Mouse (Mus musculus) liver, embryonic 12.5 days (tissue): Measurements from ENCODE around the gene Drg1. TPM values are rescaled to one million over a fixed set of nuclear protein-coding genes. Genes with fewer than 3 reads are reported as not detected.
"Not testable (repeated sequence)": the region's sequence is repeated elsewhere in the genome, so short reads cannot be mapped to it uniquely, and the experiment has no call there.

Experiments
- ATAC-seq: fragments of 200-750 bp; cut with Nextera tagmentation; 2 replicates; pipeline ENCODE4 v1.8.0; 2017; ENCODE audit warnings: moderate number of reproducible peaks, mild to moderate bottlenecking, moderate library complexity
- H3K27ac ChIP-seq: fragments of 300-500 bp; sonication (generic); 2 replicates; pipeline ENCODE4 v1.5.1; 2016; ENCODE audit warnings: mild to moderate bottlenecking
- H3K27me3 ChIP-seq: fragments of 300-500 bp; sonication (generic); replicated peaks from 2 replicates; pipeline ENCODE4 v1.6.1; 2016; ENCODE audit warnings: mild to moderate bottlenecking, moderate library complexity
- H3K36me3 ChIP-seq: fragments of 300-500 bp; sonication (generic); 2 replicates; pipeline ENCODE4 v1.6.1; 2016; ENCODE audit warnings: mild to moderate bottlenecking, moderate library complexity
- H3K4me1 ChIP-seq: fragments of 300-500 bp; sonication (generic); 2 replicates; pipeline ENCODE4 v1.6.1; 2016
- H3K4me2 ChIP-seq: fragments of 300-500 bp; sonication (generic); 2 replicates; pipeline ENCODE4 v1.6.1; 2016; ENCODE audit warnings: mild to moderate bottlenecking, moderate library complexity
- H3K4me3 ChIP-seq: fragments of 300-500 bp; sonication (generic); 2 replicates; pipeline ENCODE4 v1.5.1; 2016; ENCODE audit warnings: mild to moderate bottlenecking, moderate library complexity
- H3K9ac ChIP-seq: fragments of 300-500 bp; sonication (generic); 2 replicates; pipeline ENCODE4 v1.6.1; 2016; ENCODE audit warnings: mild to moderate bottlenecking, moderate library complexity
- H3K9me3 ChIP-seq: fragments of 300-500 bp; sonication (generic); replicated peaks from 2 replicates; pipeline ENCODE4 v1.6.1; 2016; ENCODE audit warnings: mild to moderate bottlenecking, moderate library complexity
- WGBS: fragments of 180-500 bp; shearing (Covaris S2); methylation state at CpG from one replicate; pipeline ENCODE4 v1.1.7; 2016; ENCODE audit not compliant: insufficient replicate concordance; 5-methylcytosine and 5-hydroxymethylcytosine counted together
- polyA plus RNA-seq: library from polyadenylated mRNA; unstranded; fragments of >200 nt; fragmentation: Nextera tagmentation; extraction: Ambion mirVana; gene quantifications from 2 replicates; pipeline ENCODE4 v1.2.1, GENCODE M21; 2016

The Drg1 gene
- polyA plus RNA-seq, 1 experiment from 2014 or later: 169 TPM

- H3K9ac ChIP-seq, H3K4me2 ChIP-seq, H3K27me3 ChIP-seq, ATAC-seq, H3K27ac ChIP-seq, H3K4me3 ChIP-seq, H3K36me3 ChIP-seq, H3K4me1 ChIP-seq: not testable (repeated sequence)
- 77% methylated on average over 2 of the region's 3 CpGs for WGBS
- peaks cover 13% of the 10 kb centered on the region for H3K9me3 ChIP-seq
Observed at GRCm38 (mm10) chr11:3156991-3157390, 109.2 kb downstream of the Drg1 start.

GRCm38 (mm10) chr11:3153666-3154397 is 112.4 kb downstream of the Drg1 start:
- ATAC-seq: peak; percentile 31
- 73% methylated on average over 1 of the region's 1 CpGs for WGBS
- H3K9ac ChIP-seq, H3K4me1 ChIP-seq, H3K27ac ChIP-seq, H3K4me3 ChIP-seq, H3K27me3 ChIP-seq, H3K4me2 ChIP-seq: not testable (repeated sequence)
- Histone ChIP-seq H3K9me3 (peaks cover 13% of the 10 kb centered on the region), H3K36me3 (peaks cover 14% of the 10 kb centered on the region)

GRCm38 (mm10) chr11:3151358-3151757 is 114.9 kb downstream of the Drg1 start:
- 79% methylated on average over 4 of the region's 4 CpGs for WGBS
- H3K27ac ChIP-seq: not testable (repeated sequence)

GRCm38 (mm10) chr11:3150677-3151003 is 115.6 kb downstream of the Drg1 start:
- H3K9me3 ChIP-seq, H3K4me2 ChIP-seq, H3K27me3 ChIP-seq, H3K4me3 ChIP-seq, H3K27ac ChIP-seq, H3K9ac ChIP-seq, H3K4me1 ChIP-seq: not testable (repeated sequence)
- H3K36me3 ChIP-seq: peaks cover 14% of the 10 kb centered on the region
- ATAC-seq: peak; percentile 9; the same call in 1 of the 2 replicates
- 94% methylated on average over 12 of the region's 12 CpGs for WGBS

More at GRCm38 (mm10) chr11:3151358-3151757, 114.9 kb downstream of the Drg1 start:
- ATAC-seq, H3K9ac ChIP-seq, H3K4me1 ChIP-seq, H3K9me3 ChIP-seq, H3K4me3 ChIP-seq, H3K4me2 ChIP-seq, H3K27me3 ChIP-seq: not testable (repeated sequence)
- H3K36me3 ChIP-seq: peaks cover 14% of the 10 kb centered on the region

GRCm38 (mm10) chr11:3150003-3150676 is 116.1 kb downstream of the Drg1 start:
- WGBS: 89% methylated on average over 24 of the region's 24 CpGs
- not testable (repeated sequence) for H3K27ac ChIP-seq, H3K4me3 ChIP-seq, H3K9me3 ChIP-seq, H3K4me2 ChIP-seq, ATAC-seq, H3K4me1 ChIP-seq, H3K9ac ChIP-seq, H3K27me3 ChIP-seq
- H3K36me3 ChIP-seq: peaks cover 14% of the 10 kb centered on the region

- not testable (repeated sequence) for H3K27ac ChIP-seq, H3K4me1 ChIP-seq, ATAC-seq, H3K27me3 ChIP-seq, H3K9me3 ChIP-seq, H3K4me2 ChIP-seq, H3K4me3 ChIP-seq, H3K9ac ChIP-seq
- peaks cover 14% of the 10 kb centered on the region for H3K36me3 ChIP-seq
- WGBS: 96% methylated on average over 4 of the region's 4 CpGs
Observed at GRCm38 (mm10) chr11:3149471-3149870, 116.7 kb downstream of the Drg1 start.

- H3K9ac ChIP-seq, H3K27me3 ChIP-seq, H3K4me3 ChIP-seq, H3K4me1 ChIP-seq, H3K27ac ChIP-seq, ATAC-seq, H3K4me2 ChIP-seq, H3K9me3 ChIP-seq: not testable (repeated sequence)
- H3K36me3 ChIP-seq: peaks cover 10% of the 10 kb centered on the region
- 84% methylated on average over 2 of the region's 2 CpGs for WGBS
Observed at GRCm38 (mm10) chr11:3146806-3147205, 119.4 kb downstream of the Drg1 start.

- not testable (repeated sequence) for H3K4me1 ChIP-seq, H3K27ac ChIP-seq, ATAC-seq, H3K4me2 ChIP-seq, H3K27me3 ChIP-seq, H3K9ac ChIP-seq, H3K4me3 ChIP-seq, H3K9me3 ChIP-seq, H3K36me3 ChIP-seq
- 75% methylated on average over 9 of the region's 9 CpGs for WGBS
Observed at GRCm38 (mm10) chr11:3145359-3146165, 120.7 kb downstream of the Drg1 start.

- not testable (repeated sequence) for H3K36me3 ChIP-seq, H3K4me1 ChIP-seq, H3K4me3 ChIP-seq, H3K27me3 ChIP-seq, H3K9me3 ChIP-seq, H3K4me2 ChIP-seq, H3K9ac ChIP-seq, H3K27ac ChIP-seq
- peak; percentile 6; the same call in 1 of the 2 replicates for ATAC-seq
- WGBS: 28% methylated on average over 3 of the region's 3 CpGs
Observed at GRCm38 (mm10) chr11:3143984-3144383, 122.2 kb downstream of the Drg1 start.

- ATAC-seq: peak; percentile 69
Observed at GRCm38 (mm10) chr11:3142413-3142812, 123.8 kb downstream of the Drg1 start.

GRCm38 (mm10) chr11:3140967-3141535 is 125.2 kb downstream of the Drg1 start:
- H3K36me3 ChIP-seq, H3K4me3 ChIP-seq, H3K4me1 ChIP-seq, ATAC-seq, H3K27ac ChIP-seq, H3K27me3 ChIP-seq, H3K4me2 ChIP-seq, H3K9ac ChIP-seq: not testable (repeated sequence)
- H3K9me3 ChIP-seq: peaks cover 16% of the 10 kb centered on the region

More at GRCm38 (mm10) chr11:3142413-3142812, 123.8 kb downstream of the Drg1 start:
- 72% methylated on average over 4 of the region's 5 CpGs for WGBS
- not testable (repeated sequence) for H3K4me3 ChIP-seq, H3K36me3 ChIP-seq, H3K27me3 ChIP-seq, H3K27ac ChIP-seq, H3K4me2 ChIP-seq, H3K9ac ChIP-seq, H3K4me1 ChIP-seq
- peaks cover 12% of the 10 kb centered on the region for H3K9me3 ChIP-seq

GRCm38 (mm10) chr11:3138323-3138722 is 127.9 kb downstream of the Drg1 start:
- H3K4me1 ChIP-seq, H3K9ac ChIP-seq, ATAC-seq, H3K27me3 ChIP-seq, H3K4me2 ChIP-seq, H3K4me3 ChIP-seq, H3K36me3 ChIP-seq, H3K27ac ChIP-seq: not testable (repeated sequence)
- WGBS: 60% methylated on average over 2 of the region's 2 CpGs
- H3K9me3 ChIP-seq: peaks cover 18% of the 10 kb centered on the region
